Mouse (Mus musculus): ENCODE measurements around the gene Adk.
A peak's percentile ranks its signal among the peaks of the same experiment; 100 is the strongest.

Gene Adk

DNA sequence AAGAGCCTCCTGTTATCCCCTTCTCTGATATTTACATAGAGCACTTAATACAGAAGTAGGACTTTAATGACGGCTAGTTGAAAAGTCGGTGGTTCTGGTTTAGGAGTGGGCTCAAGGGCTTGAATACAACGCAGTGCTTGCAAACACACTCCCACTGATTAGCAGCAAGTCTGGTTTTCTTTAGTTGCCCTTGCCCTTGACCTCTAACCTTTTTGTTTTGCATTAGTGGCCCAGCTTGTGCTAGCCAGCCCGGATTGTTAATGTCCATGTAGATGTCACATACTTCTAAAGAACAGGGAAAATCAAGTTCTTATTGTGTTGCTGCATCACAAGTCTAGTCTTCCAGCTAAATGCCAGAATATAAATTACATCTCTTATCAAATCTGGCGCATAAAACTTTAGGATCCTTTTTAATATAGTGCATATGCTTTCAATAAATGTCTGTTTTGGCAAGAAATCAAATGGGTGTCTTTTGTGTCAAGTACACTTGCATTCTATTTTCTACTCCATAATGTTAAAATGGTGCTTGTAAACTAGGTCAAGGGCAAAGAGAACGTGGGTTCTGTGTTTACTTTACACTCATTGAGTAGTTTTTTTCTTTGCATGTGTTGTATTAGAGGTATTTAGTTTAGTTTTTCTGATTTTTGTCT lies 296.4 kb downstream of the Adk start:
- DNase-seq (ENCODE audit: low read depth), result no peak

DNA sequence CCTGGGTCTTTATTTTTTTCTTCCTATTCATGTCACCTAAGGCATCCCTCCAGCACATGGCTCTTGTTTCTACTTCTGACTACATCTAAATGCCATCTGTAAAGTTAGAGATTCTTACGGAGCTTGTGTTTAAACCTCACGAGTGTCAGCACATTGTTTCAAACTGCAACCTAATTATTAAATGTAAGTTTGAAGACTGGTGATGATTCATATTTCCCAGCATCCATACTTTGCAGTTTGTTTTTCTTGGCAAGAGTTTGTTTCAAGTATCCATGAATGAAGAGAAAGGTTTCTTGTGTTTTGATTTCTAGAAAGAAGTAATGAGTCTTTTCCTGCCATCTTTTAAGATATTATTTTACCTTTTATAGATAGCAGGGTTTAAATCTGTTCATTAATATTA lies 299.3 kb downstream of the Adk start:
- no peak for DNase-seq (ENCODE audit: low read depth)

DNA sequence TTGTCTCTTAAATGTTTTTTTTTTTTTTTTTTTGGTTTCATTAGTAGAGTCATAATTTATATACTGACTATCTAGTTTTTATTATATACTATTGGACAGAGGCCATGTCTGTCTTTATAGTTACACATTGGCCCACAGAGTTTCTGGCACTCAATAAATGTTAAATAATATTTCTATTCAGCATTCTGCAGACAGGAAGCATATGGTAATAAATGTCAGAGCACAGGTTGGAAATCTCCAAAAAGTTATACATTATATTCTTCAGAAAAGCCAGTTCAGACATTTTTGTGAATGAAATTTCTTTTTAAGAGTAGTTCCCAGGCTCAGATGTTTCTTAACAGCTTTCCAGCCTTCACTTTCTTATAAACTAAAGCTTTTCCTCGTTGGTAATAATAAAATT lies 303.9 kb downstream of the Adk start:
- DNase-seq (ENCODE audit: low read depth), result no peak

DNA sequence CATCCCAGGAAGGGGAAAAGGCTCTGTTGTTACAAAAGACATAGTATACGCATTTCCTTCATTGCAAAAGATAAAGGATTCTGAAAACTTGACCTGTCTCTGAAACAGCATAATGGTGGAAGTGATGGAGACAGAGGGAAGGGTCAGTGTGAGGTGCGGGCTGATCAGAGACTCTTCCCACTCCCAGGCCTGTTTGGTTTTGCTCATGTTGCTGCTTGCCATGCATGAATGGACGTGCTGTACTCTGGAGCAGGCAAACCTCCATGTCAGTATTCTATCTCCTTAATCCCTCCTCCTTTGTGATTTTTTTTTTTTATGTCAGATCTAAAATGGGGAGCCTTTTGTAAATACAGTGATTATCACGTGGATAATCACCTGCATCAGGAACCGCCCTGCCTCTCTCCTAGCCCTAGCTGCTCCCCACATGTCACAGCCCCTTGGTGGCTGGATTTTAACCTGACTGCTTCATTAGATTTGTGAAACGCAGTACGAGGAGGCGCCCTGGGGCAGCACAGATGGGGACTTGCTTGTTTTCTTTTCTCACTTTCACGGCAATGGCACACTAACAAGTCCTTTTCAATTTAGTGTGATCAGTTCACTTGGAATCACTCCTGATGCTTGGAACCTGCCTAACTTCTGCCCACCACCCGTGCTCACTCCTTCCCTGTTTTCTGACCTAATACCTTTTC lies 307.0 kb downstream of the Adk start:
- no peak for DNase-seq (ENCODE audit: low read depth)

DNA sequence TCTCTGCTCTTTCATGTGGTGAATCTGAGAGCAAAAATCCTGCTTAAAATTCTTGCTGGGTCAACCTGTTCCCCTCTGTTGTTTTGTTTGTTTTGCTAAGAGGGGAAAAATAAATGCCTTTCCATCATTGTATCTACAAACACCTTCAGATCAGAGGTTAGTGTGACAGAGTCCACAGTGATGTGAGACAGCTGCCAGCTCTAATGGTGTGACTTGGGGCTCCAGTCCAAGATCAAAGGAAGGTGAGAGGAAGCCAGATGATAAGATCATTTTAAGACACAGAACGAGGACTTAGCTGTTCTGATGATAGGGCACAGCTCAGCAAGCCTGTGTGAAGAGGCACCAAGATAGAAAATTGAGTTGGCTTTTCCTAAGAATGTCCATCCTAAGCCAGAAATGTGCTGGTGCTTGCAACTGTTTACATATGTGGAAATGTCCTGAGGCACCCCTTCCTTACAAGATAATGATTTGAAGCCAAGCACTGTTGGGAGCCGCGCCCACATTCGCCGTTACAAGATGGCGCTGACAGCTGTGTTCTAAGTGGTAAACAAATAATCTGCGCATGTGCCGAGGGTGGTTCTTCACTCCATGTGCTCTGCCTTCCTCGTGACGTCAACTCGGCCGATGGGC lies 307.6 kb downstream of the Adk start:
- DNase-seq (ENCODE audit: low read depth), result no peak

DNA sequence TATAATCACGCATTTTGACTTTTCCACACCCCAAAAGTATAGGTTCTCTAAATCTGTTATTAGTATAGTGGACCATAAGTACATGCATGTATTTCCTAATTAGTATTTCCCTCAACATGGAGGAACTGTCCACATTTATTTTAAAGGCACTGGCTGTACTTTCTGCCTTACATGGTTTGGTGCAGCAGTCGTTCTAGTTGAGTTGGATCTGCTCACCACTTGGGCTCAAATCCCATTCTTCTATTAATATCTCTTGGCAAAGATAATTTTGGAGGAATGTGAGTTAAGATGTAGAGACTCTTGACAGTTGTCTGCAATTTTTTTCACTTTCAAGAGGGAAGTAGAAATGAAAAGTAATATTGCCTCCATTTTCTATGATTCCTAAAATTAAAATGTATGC lies 314.7 kb downstream of the Adk start:
- no peak for DNase-seq (ENCODE audit: low read depth)

DNA sequence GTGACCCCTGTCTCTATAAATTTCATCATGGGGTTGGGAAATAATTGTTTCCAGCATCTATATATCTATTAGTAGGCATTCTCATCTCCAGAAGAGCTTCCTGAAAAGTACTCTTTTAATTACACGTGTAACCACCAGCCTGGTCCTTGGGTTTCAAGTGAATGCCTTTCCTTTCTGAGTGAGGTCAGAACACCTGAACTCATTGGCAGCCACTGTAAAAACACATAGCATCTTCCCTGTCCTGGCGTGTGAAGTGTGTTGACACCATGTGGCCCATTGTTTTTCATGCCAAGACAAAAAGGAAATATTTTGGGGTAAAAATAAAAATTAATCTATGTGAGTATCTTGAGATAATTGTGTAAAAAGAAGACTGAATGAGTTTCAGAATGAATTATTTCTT lies 316.2 kb downstream of the Adk start:
- DNase-seq (ENCODE audit: low read depth), result no peak

DNA sequence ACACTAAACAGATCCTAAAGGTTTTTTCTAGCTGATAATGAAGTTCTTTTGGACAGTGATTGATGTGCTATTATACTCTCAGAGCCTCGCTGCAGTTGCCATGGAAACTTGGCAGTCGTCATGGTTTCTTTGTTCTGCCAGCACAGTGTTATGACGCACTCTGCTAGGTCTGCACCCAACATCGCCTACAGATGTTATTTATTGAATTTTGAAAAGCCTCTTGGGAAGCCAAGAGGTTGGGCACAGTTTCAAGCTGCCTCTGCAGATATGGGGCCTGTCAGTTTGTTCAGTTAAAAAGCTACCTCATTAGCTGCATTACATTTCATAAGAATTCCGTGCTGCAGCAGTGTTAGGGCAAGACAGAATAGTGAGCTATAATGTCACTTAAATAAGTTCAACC lies 316.8 kb downstream of the Adk start:
- peak; percentile 6 for DNase-seq (ENCODE audit: low read depth)

DNA sequence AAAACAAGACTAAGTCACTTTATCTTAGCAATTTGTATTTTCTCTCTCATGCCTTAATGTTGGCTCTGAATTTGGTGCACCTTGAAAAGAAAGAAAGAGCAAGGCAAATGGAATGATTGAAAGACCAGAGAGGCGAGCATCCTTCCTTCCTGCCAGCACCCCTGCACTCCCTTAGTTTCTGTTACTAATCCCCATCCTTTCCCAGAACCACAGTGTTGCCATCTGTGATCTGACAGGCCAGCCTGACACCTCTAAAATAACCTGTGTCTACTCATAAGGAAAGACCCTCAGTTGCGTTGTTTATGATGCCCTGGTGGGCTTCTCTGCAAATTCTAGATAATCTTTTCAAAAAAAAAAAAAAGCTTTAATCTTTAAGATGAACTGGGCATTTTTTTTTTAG lies 319.6 kb downstream of the Adk start:
- no peak for DNase-seq (ENCODE audit: low read depth)

DNA sequence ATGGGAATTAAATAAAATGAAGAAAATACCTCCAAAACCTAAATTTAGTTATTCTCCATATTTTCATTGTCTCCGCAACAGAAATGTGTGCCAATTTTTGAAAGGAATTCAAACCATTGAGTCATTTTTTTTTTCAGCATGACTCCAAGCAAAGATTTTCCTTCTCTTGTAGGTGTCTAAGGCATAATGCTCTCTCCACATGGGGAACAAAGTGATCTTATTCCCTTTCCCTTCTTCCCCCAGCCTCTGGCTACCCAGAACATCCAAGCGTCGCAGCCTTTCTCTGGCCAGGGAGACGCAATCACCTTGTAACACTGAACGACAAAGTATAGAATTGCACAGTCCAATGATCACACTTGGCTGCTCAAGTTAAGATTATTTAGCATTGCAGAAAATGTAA lies 320.3 kb downstream of the Adk start:
- DNase-seq (ENCODE audit: low read depth), result no peak

DNA sequence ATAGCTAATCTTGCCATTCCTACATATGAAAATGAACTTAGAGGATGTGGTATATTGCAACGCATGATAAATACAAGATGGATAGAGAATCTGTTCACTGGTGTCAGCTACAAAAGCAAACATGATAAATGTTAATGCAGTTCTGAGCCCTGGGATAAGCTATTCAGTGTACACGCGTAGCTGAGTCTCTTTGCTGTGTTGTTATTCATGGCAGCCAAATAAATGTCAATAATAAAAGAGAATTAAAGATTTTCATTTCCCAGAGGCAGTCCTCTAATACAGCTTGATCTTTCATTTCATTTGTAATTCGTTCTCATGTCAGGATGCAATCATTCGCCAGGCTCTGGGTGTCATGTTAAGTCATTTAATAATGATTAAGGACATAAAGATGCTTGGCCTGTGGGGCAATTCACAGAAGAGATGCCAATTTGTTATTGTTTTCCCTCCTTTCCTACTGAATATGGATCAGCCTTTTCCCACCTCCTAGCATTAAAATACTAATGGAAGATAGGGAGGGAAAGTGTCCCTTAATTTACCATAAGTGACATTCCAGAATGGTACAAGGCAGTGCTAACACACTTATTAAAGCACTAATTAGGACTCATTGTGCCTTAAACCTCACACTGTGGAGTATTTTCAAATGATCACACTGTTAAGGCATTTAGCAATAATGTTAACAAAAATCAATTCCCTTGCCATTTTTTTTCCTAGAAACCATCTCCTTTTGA lies 331.5 kb downstream of the Adk start:
- DNase-seq (ENCODE audit: low read depth), result no peak

DNA sequence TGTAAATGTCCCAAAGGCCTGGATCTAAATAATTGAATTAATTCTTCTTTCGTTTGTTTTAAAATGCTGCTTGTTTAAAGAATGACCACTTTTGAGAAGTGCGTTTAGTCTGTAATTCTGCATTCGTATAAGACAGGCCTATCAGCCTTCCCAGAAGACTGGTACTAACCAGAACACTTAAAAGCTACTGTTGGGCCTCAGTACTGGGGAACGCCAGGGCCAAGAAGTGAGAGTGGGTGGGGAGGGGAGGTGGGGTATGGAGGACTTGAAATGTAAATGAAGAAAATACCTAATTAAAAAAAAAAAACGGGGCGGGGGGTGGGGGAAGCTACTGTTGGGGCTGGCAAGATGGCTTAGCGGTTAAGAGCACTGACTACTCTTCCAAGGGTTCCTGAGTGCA lies 347.1 kb downstream of the Adk start:
- no peak for DNase-seq (ENCODE audit: low read depth)

DNA sequence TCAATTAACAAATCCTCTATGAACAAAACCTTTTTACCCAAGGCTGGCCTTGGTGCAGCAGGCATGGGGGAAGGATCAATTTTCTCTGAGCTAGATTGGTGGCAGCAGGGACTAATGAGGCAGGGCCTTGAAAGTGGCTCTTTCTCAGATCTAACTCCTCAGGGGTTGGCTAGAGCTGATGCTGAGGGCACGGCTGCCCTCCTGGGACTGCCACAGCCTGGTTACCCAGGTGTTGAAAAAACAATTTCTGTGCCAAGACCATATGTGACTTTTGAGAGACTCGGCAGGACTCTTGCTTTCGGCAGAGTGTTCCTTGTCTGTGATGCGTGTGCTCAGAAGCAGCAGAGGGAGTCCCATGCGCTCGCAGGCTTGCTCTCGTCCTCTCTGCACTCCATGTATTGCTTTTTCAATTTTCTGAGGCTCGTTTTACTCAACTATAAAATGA lies 349.8 kb downstream of the Adk start:
- DNase-seq (ENCODE audit: low read depth), result no peak

DNA sequence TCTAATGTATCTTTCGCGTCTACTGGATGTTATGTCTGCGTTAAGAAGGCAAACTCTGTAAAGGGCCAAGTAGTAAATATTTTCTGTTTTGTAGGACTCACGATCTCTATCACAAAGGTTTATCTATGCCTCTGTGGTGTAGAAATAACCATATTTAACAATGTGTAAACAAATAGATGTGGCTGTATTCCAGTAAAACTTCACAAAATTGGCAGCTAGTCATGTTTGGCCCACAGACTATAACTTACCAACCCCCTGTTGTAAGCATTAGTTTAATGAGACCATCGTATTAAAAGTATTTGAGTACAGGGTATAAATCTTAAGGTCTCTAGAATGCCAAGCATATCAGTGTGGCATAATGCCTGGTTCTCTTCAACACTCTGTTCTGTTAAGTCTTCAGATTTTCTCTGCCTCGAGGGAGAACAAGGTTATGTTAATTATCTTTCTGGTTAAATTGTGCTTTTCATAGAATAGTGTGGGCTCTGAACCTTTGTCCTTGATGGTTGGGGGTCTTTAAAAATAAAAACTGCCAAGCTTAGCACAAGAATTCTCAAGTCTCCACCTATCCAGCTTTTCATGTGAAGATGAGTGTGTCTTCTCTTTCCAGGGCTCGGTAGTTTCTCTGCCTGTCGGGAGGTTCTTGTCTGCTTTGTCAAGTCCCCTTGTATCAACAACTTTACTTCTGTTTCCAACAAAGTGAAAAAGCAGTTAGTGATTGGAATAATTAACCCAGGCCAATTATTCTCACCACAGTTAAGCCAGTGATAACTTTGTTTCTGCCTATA lies 350.4 kb downstream of the Adk start:
- no peak for DNase-seq (ENCODE audit: low read depth)

DNA sequence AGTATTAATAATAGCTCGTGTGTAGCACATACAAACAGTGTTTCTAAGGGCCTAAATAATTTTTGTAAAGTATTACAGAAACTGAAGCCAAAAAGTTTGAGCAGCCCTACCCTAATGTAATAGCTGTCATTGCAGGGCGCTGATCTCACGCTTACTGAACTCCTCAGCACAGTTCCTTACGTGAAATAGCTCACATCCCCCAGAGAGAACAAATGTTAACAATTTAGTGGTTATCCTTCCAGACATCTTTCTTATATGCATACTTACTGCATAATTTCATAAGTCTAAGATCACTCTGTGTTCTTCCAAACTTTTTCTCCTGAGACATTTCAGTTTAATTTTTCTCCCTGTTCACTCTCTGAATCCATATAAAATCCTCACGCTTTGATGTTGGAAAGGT lies 354.6 kb downstream of the Adk start:
- no peak for DNase-seq (ENCODE audit: low read depth)

DNA sequence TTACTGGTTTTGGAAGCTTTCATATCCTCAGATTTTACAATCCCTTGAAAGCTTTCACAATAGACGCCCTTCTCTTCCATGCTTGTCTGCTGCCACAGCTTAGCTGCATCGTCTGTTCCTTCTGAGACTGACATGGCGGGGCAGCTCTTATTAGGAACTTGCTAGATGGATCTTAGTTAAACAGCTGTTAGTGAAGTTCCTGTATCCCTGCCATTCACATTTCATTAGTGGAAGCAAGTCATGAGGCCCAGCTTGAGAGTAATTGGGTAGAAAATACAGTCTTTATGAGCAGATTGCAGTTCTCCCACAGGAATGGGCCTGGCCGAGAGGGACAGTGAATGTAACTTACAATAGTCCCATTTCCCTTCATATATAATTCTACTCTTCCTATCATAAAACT lies 356.5 kb downstream of the Adk start:
- no peak for DNase-seq (ENCODE audit: low read depth)

DNA sequence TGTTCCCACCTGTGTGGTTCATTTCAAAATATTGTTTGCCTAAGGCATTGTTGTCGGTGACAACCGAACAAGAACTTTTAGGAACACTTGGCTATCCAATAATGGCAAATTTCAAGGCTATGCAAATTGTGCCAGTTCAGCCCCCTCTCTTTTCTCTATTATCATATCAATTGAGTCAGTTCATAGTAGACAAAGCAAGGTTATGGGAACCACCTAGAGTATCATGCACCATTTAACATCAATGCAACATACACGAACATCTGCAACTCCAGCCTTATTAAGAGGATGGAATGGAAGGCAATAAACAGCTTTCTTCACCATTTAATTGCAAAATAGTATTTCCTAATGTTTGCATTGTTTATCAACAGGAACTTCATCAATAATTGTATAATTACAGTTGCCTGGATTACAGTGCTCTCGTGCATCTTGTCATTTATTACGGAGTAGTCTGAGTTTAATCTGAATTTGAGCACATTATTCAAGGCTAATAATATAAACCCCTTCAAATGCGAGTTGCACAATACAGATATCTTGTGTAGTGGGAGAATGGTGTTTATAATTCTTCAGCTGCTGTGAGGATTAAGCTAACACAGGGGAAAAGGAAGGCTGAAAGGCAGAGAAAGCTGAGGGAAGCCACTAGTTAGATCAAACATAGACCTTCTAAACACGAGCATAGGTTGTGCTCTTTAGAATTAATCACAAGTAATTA lies 358.5 kb downstream of the Adk start:
- DNase-seq (ENCODE audit: low read depth), result no peak

DNA sequence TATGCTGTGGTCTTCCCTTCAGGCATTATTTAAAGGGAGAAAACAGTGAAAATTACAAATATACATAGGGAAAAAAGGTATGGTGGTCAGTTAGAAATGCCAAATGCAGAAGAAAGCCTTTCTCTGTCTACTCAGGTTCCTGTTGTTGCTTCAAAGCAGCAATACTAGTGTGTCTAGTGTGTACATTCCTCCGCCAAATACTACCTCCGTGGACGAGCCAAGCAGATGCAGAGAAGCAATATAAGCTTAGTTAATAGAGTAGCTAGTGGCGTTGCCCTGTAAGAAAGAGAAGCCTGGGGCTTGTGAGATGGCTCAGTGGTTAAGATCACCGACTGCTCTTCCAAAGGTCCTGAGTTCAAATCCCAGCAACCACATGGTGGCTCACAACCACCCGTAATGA lies 359.1 kb downstream of the Adk start:
- no peak for DNase-seq (ENCODE audit: low read depth)

DNA sequence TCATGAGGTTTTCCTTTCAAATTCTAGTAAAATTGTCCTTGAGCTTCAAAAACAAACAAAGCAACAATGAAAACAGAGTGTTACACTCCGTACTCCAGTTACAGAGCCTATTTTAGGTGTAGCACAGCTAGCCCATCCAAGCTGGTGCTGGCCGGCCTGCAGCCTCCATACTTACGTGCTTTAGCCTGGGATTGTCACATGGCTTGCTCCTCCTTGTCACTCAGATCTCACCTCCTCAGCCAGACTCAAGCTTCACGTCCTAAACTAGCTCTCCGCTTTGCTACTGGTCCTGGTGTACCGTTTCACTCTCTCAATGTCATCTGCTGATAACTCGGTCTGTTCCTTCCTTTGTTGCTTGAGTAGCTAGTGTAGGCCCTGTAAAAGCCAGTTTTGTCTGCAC lies 366.0 kb downstream of the Adk start:
- DNase-seq (ENCODE audit: low read depth), result no peak

DNA sequence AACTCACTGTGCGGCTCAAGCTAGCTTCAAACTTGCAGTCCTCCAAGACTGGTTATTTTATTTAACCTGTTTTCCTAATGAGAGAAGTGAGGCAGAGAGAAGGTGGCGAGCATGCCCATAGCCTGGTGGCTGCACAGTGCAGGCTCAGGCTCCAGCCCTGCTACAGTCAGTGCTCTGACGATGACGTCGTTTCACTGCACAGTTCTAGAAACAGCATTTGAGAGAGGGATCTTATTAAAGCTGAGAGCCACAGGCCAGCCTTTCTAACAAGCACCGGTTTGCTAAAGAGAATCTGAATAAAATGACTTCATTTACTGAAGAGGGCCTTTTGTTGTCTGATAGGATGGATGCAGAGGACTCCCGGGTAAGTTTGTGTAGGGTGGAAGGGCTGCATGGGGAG lies 375.0 kb downstream of the Adk start:
- no peak for DNase-seq (ENCODE audit: low read depth)

DNA sequence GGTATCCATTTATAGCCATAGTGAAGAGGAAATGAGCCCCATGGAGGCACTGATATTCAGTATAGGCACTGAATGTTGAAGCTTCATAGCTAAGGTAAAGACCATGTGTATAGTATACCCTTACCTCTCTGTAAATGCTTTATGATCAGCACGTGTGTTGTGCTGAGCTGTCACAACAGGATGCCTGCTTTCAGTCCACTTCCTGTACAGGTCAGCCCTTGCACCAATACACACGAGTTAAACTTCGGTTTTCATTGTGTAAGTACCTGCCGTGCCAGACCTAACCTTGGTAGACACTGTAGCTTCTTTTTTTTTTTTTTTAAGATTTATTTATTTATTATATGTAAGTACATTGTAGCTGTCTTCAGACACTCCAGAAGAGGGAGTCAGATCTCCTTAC lies 381.0 kb downstream of the Adk start:
- DNase-seq (ENCODE audit: low read depth), result no peak

DNA sequence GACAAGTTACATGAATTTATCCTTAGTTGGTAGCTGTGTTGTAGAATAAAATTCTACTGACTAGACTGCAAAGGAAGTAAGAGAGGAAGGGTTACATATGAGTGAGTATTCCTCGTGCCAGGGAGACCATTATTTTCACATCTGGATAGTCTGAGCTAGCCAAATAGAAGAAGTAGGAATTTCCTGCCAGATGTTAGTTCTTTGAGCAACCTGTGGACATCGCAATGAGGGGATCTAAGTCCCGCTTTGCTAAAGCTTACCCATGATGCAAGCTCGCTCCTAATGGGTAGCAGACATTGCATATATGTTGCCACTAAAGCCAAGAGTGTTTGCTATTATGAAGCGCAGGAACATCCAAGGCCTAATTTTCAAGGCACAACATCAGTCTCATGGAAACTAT lies 381.6 kb downstream of the Adk start:
- no peak for DNase-seq (ENCODE audit: low read depth)
